Mouse (Mus musculus): ENCODE data around the gene H2-DMa.

The H2-DMa gene

GRCm38 (mm10) chr17:34104804-34105203, 14.5 kb upstream of the H2-DMa start:
- no peak for DNase-seq

DNA sequence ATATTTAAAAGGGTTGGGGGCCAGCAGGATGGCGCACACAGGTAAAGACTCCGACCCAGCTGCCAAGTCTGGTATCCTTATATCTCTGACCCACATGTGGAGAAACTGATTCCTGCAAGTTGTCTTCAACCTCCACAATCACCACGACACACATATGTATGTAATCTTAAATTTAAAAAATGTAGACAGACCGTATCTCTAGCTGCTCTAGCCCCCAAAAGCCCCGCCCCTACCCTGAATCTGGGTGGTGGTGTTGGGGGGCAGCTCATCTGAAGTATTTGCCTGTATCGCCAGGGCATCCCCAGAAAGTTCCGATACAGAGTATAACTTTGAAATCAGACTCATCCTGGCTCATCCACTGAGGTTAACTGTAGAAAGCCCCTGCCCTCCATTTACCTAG, 12.8 kb upstream of the H2-DMa start:
- DNase-seq = no peak

GRCm38 (mm10) chr17:34107109-34107867, 12.1 kb upstream of the H2-DMa start:
- no peak for DNase-seq

GRCm38 (mm10) chr17:34108460-34108859, 10.9 kb upstream of the H2-DMa start:
- no peak for DNase-seq

DNA sequence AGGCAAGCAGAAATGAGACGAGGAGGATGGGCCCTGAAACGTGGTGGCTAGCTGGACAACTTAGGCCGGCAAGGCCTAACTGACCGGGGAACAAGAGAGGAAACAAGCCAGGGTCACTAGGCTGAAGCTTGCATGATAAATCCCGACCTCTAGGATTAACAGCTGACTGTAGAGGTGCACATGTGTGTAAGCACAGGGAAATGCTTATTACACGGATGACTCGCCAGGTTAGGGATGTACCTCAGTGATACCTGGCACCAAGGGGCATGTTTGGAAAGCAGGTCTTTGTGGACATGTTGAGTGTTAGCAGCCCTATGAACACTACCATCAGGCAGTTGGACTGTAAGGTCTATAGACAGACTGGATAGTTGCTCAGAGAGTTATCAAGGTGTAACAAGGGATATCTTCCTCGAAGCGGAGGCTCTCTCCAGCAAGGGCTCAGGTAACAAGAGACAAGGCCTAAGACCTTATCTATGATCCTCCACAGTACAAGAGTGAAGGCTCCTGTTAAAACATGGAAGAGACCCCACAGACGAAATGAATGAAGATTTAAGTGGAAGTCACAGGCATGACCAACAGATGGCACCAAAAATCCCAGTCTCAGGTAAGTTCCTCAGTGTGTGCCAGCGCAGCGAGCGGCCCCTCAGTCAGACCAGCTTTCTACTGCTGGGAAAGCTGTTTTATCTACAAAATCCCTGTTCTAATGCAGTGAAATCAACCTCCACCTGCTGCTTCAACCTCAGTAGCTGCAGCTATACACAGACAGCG, 10.1 kb upstream of the H2-DMa start:
- peak; percentile 29 for DNase-seq

- DNase-seq = no peak
Observed at GRCm38 (mm10) chr17:34109806-34110195, 9.5 kb upstream of the H2-DMa start.

- no peak for DNase-seq
Observed at GRCm38 (mm10) chr17:34110309-34110708, 9.0 kb upstream of the H2-DMa start.

- DNase-seq = no peak
Observed at GRCm38 (mm10) chr17:34114114-34114513, 5.2 kb upstream of the H2-DMa start.

DNA sequence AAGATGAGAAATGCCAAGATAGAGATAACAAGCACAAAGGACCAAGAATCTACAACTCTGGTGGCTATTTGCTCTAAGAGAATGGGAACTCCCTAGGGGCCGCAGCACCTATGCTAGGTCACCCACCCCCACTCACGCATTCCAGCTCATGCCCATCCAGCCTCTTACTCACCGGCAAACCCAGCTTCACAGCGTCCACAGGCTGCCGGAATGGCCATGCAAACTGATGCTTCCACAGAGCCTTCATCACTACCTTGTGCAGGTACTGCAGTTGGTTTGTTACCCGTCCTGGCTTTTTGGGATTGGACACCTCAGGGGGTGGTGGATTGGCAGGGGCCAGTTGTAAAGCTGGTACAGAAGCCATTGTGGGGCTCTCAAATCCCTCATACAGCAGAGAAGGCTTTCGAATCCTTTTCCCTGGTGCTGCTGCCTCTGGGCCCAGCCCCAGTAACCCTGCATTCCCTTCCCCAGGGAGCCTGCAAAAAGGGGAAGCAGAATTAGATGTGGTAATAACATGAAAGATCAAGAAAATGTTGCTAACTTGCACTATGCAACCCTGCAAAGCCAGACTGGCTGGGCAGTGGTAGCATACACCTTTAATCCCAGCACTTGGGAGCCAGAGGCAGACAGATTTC, 2.5 kb upstream of the H2-DMa start:
- DNase-seq = no peak

GRCm38 (mm10) chr17:34117421-34118112, 1.8 kb upstream of the H2-DMa start:
- no peak for DNase-seq

DNA sequence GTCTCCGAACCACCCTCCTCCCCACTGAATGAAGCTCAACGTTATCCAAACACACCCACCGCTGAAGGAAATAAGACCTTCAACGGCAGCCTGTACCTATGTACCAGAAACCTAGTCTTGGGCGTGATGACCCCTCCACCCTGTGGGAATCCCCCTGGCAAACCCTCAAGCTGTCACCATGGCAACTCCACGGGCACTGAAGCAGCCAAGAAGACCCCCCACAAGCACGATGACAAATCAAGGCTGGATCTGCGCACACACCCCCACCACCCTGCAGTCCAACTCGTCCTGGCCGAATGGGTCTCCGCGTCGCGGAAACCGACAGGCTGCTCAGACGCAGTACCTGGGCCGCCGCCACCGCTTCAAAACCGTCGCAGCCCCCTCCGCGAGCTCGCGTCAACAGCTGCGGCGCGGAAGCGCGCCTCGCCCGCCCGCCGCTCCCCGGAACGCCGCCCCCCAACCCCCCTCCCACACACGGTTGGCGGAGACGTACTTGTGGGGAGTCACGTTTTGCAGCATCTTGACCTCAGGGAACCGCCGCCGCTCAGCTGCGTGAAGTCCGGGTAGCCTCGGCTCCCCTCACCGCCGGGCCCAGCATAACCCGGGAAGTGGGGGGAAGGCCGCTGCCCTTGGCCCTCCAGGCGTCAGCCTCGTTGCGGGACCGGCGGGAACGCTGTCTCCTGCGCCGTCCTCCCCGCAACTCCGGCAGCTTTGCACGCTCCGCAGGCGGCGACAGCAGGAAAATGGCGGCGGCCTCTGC, 1.0 kb upstream of the H2-DMa start:
- DNase-seq = peak; percentile 62

DNA sequence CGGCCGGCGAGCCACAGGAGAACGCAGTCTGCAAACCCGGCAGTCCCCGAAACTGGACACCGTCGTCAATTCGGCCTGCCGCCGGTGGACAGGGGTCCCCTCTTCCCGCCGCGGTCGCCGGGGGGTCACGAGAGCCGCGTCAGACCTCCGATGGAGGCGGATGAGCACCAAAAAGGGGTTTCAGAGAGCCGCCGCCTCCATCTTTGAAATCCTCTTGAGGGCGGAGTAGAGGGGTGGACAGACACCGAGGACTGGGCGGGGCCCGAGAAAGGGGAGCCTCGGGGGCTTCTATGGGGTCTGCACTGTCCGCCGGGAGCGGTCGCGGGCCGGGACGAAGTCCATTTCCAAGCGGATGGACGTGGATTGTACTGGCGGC, 480 bp upstream of the H2-DMa start:
- DNase-seq = no peak

GRCm38 (mm10) chr17:34120180-34120723, 911 bp downstream of the H2-DMa start:
- DNase-seq = peak; percentile 93

DNA sequence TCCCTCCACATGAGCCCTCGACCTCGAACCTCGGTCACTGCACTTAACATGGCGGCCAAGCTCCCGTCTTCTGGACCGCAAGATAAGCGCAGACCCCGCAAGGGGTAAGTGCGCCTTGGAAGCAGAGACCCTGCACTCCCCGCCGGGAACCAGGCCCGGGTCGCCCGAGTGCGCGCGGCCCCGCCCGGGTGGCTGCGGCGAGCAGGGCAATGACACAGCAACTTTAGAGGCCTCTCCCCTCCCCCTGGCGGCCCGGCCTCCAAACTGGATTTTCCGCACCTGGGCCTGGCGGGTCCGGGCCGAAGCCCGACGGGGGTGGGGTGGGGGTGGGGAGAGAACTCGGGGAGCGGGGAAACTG, 1.5 kb downstream of the H2-DMa start:
- peak; percentile 72 for DNase-seq

DNA sequence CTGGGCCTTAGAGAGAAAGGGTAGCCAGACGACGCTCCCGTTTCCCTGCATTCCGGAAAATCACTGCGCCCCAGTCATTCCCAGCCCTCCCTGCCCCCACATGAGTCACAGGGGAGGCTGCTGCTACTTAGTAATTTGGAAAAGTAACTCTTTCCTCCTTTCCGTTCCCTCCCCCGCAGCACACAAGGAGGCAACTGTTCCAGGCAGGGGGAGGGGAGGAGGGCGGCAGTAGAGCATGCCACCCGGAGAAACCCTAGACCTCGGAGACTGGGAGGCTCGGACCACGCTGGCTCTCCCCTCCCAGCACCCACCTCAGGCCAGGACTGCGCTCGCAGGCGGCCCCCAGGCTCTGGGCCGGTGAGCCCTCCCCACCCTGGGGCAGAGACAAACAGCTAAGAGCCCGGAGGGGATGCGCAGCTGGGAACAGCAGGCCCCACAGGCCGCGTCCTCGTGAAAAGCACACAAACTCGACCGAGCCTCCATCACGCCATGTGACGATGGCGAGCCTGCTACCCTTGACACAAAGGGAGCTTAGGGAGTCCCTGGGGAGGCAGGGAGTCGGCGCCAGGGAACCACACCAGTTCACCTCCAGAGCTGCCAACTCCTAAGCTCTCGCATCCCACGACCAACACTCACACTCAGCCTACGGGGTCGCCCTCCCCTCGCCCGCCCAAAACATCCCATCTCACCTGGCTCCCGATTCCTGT, 2.0 kb downstream of the H2-DMa start:
- DNase-seq = peak; percentile 76

DNA sequence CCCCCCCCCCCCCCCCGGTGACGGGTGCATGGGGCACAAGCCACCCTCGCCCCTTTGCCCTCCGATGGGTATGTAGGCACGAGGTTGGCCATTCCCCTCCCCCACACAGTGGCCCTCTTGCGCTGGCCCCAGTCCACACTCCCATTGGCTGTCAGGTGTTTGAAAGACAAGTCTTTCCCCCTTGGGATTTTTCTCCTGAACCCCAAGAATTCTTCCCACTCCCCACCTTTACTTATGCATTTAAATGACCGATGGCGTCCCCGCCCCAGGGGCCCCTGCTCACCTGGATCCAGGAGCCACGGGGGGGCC, 2.5 kb downstream of the H2-DMa start:
- peak; percentile 68 for DNase-seq

- DNase-seq = peak; percentile 98
Observed at GRCm38 (mm10) chr17:34122188-34122984, 3.0 kb downstream of the H2-DMa start, which contains the start of gene Brd2. Gene Brd2, minus strand, starts transcription at chr17:34122634.

DNA sequence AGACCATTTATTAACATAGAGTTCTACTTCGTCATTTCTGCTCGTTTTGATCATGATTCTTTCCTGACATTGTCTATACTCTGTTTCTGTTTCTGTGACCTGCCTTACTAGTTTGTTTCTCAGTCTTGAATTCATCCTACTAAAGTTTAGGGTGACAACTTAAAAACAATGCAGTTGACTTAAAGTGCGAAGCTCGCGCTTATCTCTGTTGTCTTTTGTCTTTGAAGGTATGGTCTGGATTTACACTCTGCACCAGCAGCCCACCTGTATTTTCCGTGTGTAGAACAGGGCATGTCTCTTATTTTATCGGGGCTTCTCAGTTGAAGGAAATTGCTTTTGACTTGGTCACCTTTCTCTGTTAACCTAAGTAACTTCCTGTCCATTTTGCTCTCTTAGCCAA, 3.8 kb downstream of the H2-DMa start:
- DNase-seq = no peak

DNA sequence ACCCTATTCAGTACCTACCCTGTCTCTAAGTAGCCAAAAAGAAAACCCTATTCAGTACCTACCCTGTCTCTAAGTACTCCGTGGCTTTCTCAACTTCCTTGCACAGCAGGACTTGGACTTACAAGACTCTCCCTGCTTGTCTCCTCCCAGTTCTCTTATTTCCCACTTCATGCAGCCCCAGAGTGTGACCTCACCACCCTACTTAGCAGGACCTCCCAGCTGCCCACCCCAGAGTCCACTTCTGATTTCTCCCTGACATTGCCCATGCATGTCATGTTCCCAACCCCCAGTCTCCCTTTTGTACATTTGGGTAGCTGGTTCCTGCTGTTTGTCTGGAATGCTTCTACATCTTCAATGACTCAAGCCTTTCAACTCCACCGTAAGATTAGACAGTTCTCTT, 4.2 kb downstream of the H2-DMa start:
- DNase-seq = no peak

GRCm38 (mm10) chr17:34124649-34125048, 5.3 kb downstream of the H2-DMa start:
- DNase-seq = no peak
